22 mouse cellular contexts compared by ENCODE assay signal in genomic region chr1:128406846-128407245, GRCm38 (mm10). TPM values are rescaled to one million over a fixed set of nuclear protein-coding genes. Genes with fewer than 3 reads are reported as not detected.
DNase-seq lines count a peak whose midpoint lies in the region; ATAC-seq and TF ChIP-seq lines count a peak whose summit lies in the region.
"Had no signal": no experiment of that assay in that cellular context is flagged by ENCODE, and none has a peak within 500 bp of the region (broad histone marks: within the 10 kb centered on the region; RNA-seq: fewer than 3 reads in every experiment).

No protein-coding gene starts in this region.

- DNase-seq in embryo, embryonic 10 days (ENCODE audit: low spot score): peak; percentile 40
- DNase-seq in embryo, embryonic 9.5 days (ENCODE audit: extremely low spot score): no peak
- DNase-seq in hindbrain, embryonic 11.5 days (ENCODE audit: low spot score): peak; percentile 8
- no peak for DNase-seq in neural tube, embryonic 10.5 days (ENCODE audit: extremely low spot score, low spot score)
- no peak for DNase-seq in heart, adult 2 months
- DNase-seq: adrenal gland, postnatal 36 days; cerebellum, adult 11 months; cerebellum, adult 9-11 months; heart, postnatal 4 days; kidney, adult 2 months; left cerebral cortex, postnatal 4 days; lung, embryonic 14.5 days; lung, postnatal 4 days had no signal

- TF ChIP-seq POLR2A in heart, adult 2 months (IDR thresholded peaks at IDR 0.05; ENCODE audit: insufficient read depth, low read depth, low read length): no peak

- no peaks in the 10 kb centered on the region for H3K36me3 ChIP-seq in hindbrain, embryonic 11.5 days (ENCODE audit: control insufficient read depth, insufficient read depth, low read length)
- H3K36me3 ChIP-seq in hindbrain, embryonic 16.5 days (ENCODE audit: control insufficient read depth, insufficient read depth, low read length): peaks cover 3% of the 10 kb centered on the region; the same call in 1 of the 2 replicates
- 0 out of 2 replicates have a peak, but pooled peaks cover 8% of the 10 kb centered on the region for H3K36me3 ChIP-seq in neural tube, embryonic 13.5 days
- H3K36me3 ChIP-seq in midbrain, embryonic 15.5 days (replicated peaks): no peaks in the 10 kb centered on the region
- peaks cover 16% of the 10 kb centered on the region for H3K36me3 ChIP-seq in heart, adult 2 months (ENCODE audit: control insufficient read depth, insufficient read depth, low read length)

- peak overlapping the region; percentile 24; the same call in 1 of the 2 replicates for H3K27ac ChIP-seq in hindbrain, embryonic 11.5 days (ENCODE audit: low read depth, low read length)
- H3K27ac ChIP-seq in hindbrain, embryonic 16.5 days (ENCODE audit: low read depth, low read length): no peak overlapping the region
- H3K27ac ChIP-seq in neural tube, embryonic 13.5 days (replicated peaks): peak overlapping the region; percentile 7; the same call in 1 of the 2 replicates
- 0 out of 2 replicates have a peak overlapping the region, but pooled peaks have one; percentile 20 for H3K27ac ChIP-seq in midbrain, embryonic 15.5 days
- H3K27ac ChIP-seq in heart, adult 2 months: no peak overlapping the region
- H3K27ac ChIP-seq: embryonic facial prominence, embryonic 13.5 days; heart, embryonic 10.5 days; kidney, postnatal 0 days; limb, embryonic 15.5 days; liver, embryonic 14.5 days had no signal

- H3K4me1 ChIP-seq in hindbrain, embryonic 11.5 days (replicated peaks; ENCODE audit: control insufficient read depth, insufficient read depth, low read length): peaks cover 5% of the 10 kb centered on the region; the same call in 1 of the 2 replicates
- H3K4me1 ChIP-seq in hindbrain, embryonic 16.5 days (ENCODE audit: control insufficient read depth, insufficient read depth, low read depth, low read length): peaks cover 4% of the 10 kb centered on the region
- peaks cover 18% of the 10 kb centered on the region for H3K4me1 ChIP-seq in neural tube, embryonic 13.5 days (replicated peaks)
- no peaks in the 10 kb centered on the region for H3K4me1 ChIP-seq in midbrain, embryonic 15.5 days
- H3K4me1 ChIP-seq in heart, adult 2 months (ENCODE audit: control insufficient read depth, insufficient read depth, low read length): no peaks in the 10 kb centered on the region; the same call in 1 of the 2 replicates
- H3K4me1 ChIP-seq: embryonic facial prominence, embryonic 13.5 days; heart, embryonic 10.5 days; limb, embryonic 15.5 days had no signal

- H3K4me3 ChIP-seq in hindbrain, embryonic 11.5 days (ENCODE audit: low read depth, low read length): no peak overlapping the region
- H3K4me3 ChIP-seq in hindbrain, embryonic 16.5 days (ENCODE audit: low read length): no peak overlapping the region
- H3K4me3 ChIP-seq in neural tube, embryonic 13.5 days: no peak overlapping the region
- no peak overlapping the region for H3K4me3 ChIP-seq in midbrain, embryonic 15.5 days
- no peak overlapping the region for H3K4me3 ChIP-seq in heart, adult 2 months
- H3K4me3 ChIP-seq: embryonic facial prominence, embryonic 13.5 days; erythroblast, embryonic 14.5 days; heart, embryonic 10.5 days; limb, embryonic 15.5 days had no signal

- intact Hi-C loops in heart, adult 2 months (cut with DNase I): no loop called here

- H3K9ac ChIP-seq in hindbrain, embryonic 11.5 days (ENCODE audit: low read depth, low read length): no peak overlapping the region
- H3K9ac ChIP-seq in hindbrain, embryonic 16.5 days (ENCODE audit: low read depth, low read length): no peak overlapping the region
- H3K9ac ChIP-seq in neural tube, embryonic 13.5 days: no peak overlapping the region
- H3K9ac ChIP-seq in midbrain, embryonic 15.5 days: no peak overlapping the region
- H3K9ac ChIP-seq in heart, adult 2 months (ENCODE audit: low read depth, low read length): no peak overlapping the region
- H3K9ac ChIP-seq: embryonic facial prominence, embryonic 13.5 days; limb, embryonic 15.5 days; liver, embryonic 14.5 days; lung, embryonic 14.5 days had no signal

- no peak for TF ChIP-seq EP300 in heart, adult 2 months (IDR thresholded peaks at IDR 0.05; ENCODE audit: insufficient read depth, low read depth, low read length)

- no peaks in the 10 kb centered on the region for H3K9me3 ChIP-seq in hindbrain, embryonic 11.5 days (ENCODE audit: control insufficient read depth, low read length)
- no peaks in the 10 kb centered on the region for H3K9me3 ChIP-seq in hindbrain, embryonic 16.5 days (ENCODE audit: control insufficient read depth, low read length)
- no peaks in the 10 kb centered on the region for H3K9me3 ChIP-seq in neural tube, embryonic 13.5 days
- H3K9me3 ChIP-seq in midbrain, embryonic 15.5 days: no peaks in the 10 kb centered on the region
- H3K9me3 ChIP-seq: embryonic facial prominence, embryonic 13.5 days; heart, embryonic 10.5 days; limb, embryonic 15.5 days had no signal

- ATAC-seq in hindbrain, embryonic 11.5 days (ENCODE audit: low FRiP score): no peak
- no peak for ATAC-seq in hindbrain, embryonic 16.5 days
- ATAC-seq in neural tube, embryonic 13.5 days (ENCODE audit: low read depth): no peak
- no peak for ATAC-seq in midbrain, embryonic 15.5 days (replicated peaks)

- no peak for TF ChIP-seq CTCF in heart, adult 2 months (IDR thresholded peaks at IDR 0.05)

- no peaks in the 10 kb centered on the region for H3K27me3 ChIP-seq in hindbrain, embryonic 11.5 days (ENCODE audit: control insufficient read depth, insufficient read depth, low read length)
- H3K27me3 ChIP-seq in hindbrain, embryonic 16.5 days (replicated peaks; ENCODE audit: control insufficient read depth, insufficient read depth, low read length): no peaks in the 10 kb centered on the region
- H3K27me3 ChIP-seq in neural tube, embryonic 13.5 days: no peaks in the 10 kb centered on the region
- H3K27me3 ChIP-seq in midbrain, embryonic 15.5 days (replicated peaks): no peaks in the 10 kb centered on the region
- H3K27me3 ChIP-seq in heart, adult 2 months (ENCODE audit: control insufficient read depth, insufficient read depth, low read length): no peaks in the 10 kb centered on the region
- H3K27me3 ChIP-seq: embryonic facial prominence, embryonic 13.5 days; limb, embryonic 15.5 days had no signal

- no peak overlapping the region for H3K4me2 ChIP-seq in hindbrain, embryonic 11.5 days (replicated peaks; ENCODE audit: low read depth, low read length)
- H3K4me2 ChIP-seq in hindbrain, embryonic 16.5 days (ENCODE audit: low read length): no peak overlapping the region
- no peak overlapping the region for H3K4me2 ChIP-seq in neural tube, embryonic 13.5 days
- H3K4me2 ChIP-seq in midbrain, embryonic 15.5 days: no peak overlapping the region
- H3K4me2 ChIP-seq: embryonic facial prominence, embryonic 13.5 days; limb, embryonic 15.5 days; lung, embryonic 14.5 days had no signal

- 23% methylated on average over 1 of the region's 1 CpGs for WGBS in hindbrain, embryonic 11.5 days
- WGBS in hindbrain, embryonic 16.5 days: 0% methylated on average over 1 of the region's 1 CpGs
- WGBS in neural tube, embryonic 13.5 days: 21% methylated on average over 1 of the region's 1 CpGs
- WGBS in midbrain, embryonic 15.5 days: 4% methylated on average over 1 of the region's 1 CpGs
- WGBS in heart, adult 2 months: 44% methylated on average over 1 of the region's 1 CpGs

- H3K79me2 ChIP-seq in heart, adult 2 months (replicated peaks; ENCODE audit: control insufficient read depth, insufficient read depth, low read length): peaks cover 3% of the 10 kb centered on the region; the same call in 1 of the 2 replicates

RNA-seq across cellular contexts. Expression of gene Dars, which starts 10.3 kb away (rescaled TPM):
- polyA plus RNA-seq in hindbrain, embryonic 11.5 days (2014; fragmentation: Nextera tagmentation; extraction: Ambion mirVana): 151 and 159 TPM in 2 replicates
- 140 and 141 TPM in 2 replicates for polyA plus RNA-seq in hindbrain, embryonic 16.5 days (2015; fragmentation: Nextera tagmentation; extraction: Ambion mirVana)
- 159 and 162 TPM in 2 replicates for polyA plus RNA-seq in neural tube, embryonic 13.5 days (2015; fragmentation: Nextera tagmentation; extraction: Ambion mirVana)
- polyA plus RNA-seq in midbrain, embryonic 15.5 days (2015; fragmentation: Nextera tagmentation; extraction: Ambion mirVana): 105 and 106 TPM in 2 replicates
- 10 to 100 TPM; 57.4 to 66.9 TPM for total RNA-seq in heart, adult 2 months (2021)
- polyA plus RNA-seq in heart, adult 2 months (2012; rRNA removed): 15.5 and 34.1 TPM in 2 replicates

RNA-seq across cellular contexts. Expression of gene Mcm6, which starts 47.4 kb away (rescaled TPM):
- polyA plus RNA-seq in hindbrain, embryonic 11.5 days (2014; fragmentation: Nextera tagmentation; extraction: Ambion mirVana): 257 and 285 TPM in 2 replicates
- 67.0 and 76.0 TPM in 2 replicates for polyA plus RNA-seq in hindbrain, embryonic 16.5 days (2015; fragmentation: Nextera tagmentation; extraction: Ambion mirVana)
- polyA plus RNA-seq in neural tube, embryonic 13.5 days (2015; fragmentation: Nextera tagmentation; extraction: Ambion mirVana): 66.4 and 74.4 TPM in 2 replicates
- polyA plus RNA-seq in midbrain, embryonic 15.5 days (2015; fragmentation: Nextera tagmentation; extraction: Ambion mirVana): 52.6 and 59.2 TPM in 2 replicates
- 1 to 10 TPM; 5.2 to 5.7 TPM for total RNA-seq in heart, adult 2 months (2021)
- polyA plus RNA-seq in heart, adult 2 months (2012; rRNA removed): 3.4 and 4.5 TPM in 2 replicates

Comparison
In these comparisons a context has a peak if more than half of its experiments do, and no peak if none do; other contexts are left out.
1. DNase-seq: peak in embryo, embryonic 10 days (single experiment) and hindbrain, embryonic 11.5 days (single experiment); none in embryo, embryonic 9.5 days (single experiment), neural tube, embryonic 10.5 days (single experiment) and heart, adult 2 months (0 of 2).
2. H3K27ac ChIP-seq: peak in hindbrain, embryonic 11.5 days (single experiment), neural tube, embryonic 13.5 days (single experiment) and midbrain, embryonic 15.5 days (single experiment); none in hindbrain, embryonic 16.5 days (single experiment) and heart, adult 2 months (single experiment).